Mouse (Mus musculus): ENCODE data around the gene 6330409D20Rik. TPM values are rescaled to one million over a fixed set of nuclear protein-coding genes. Genes with fewer than 3 reads are reported as not detected.
A peak's percentile ranks its signal among the peaks of the same experiment; 100 is the strongest.

6330409D20Rik gene
- total RNA-seq, 2 experiments from 2014 or later: 3.0 to 3.2 TPM

- intact Hi-C loops (cut with DNase I): no loop called here
- no peak for DNase-seq
Measured at GRCm38 (mm10) chr2:32705018-32705417, 35.8 kb downstream of the 6330409D20Rik start.

- DNase-seq: no peak
- intact Hi-C loops (cut with DNase I): no loop called here
Measured at GRCm38 (mm10) chr2:32704021-32704421, 36.8 kb downstream of the 6330409D20Rik start, which contains the start of gene Fpgs. Gene Fpgs (minus strand): TSS chr2:32704145.

GRCm38 (mm10) chr2:32703046-32703445 is 37.8 kb downstream of the 6330409D20Rik start:
- intact Hi-C loops (cut with DNase I): no loop called here

GRCm38 (mm10) chr2:32700966-32701743 is 39.7 kb downstream of the 6330409D20Rik start:
- DNase-seq: no peak
- intact Hi-C loops (cut with DNase I): no loop called here

More at GRCm38 (mm10) chr2:32703046-32703445, 37.8 kb downstream of the 6330409D20Rik start:
- no peak for DNase-seq

- intact Hi-C loops (cut with DNase I): no loop called here
- no peak for DNase-seq
Measured at GRCm38 (mm10) chr2:32699680-32700079, 41.1 kb downstream of the 6330409D20Rik start.

GRCm38 (mm10) chr2:32694691-32695090 is 46.1 kb downstream of the 6330409D20Rik start:
- intact Hi-C loops (cut with DNase I): loop anchor here (5.0 kb wide), 1 partner anchor 112 kb away; no protein-coding TSS in a partner anchor
- DNase-seq: no peak

- DNase-seq: peak; percentile 98
- intact Hi-C loops (cut with DNase I): loop anchor here (5.0 kb wide), 1 partner anchor 112 kb away; no protein-coding TSS in a partner anchor
Measured at GRCm38 (mm10) chr2:32693823-32694411, 46.9 kb downstream of the 6330409D20Rik start.

- DNase-seq: no peak
- intact Hi-C loops (cut with DNase I): loop anchor here (5.0 kb wide), 1 partner anchor 111 kb away; no protein-coding TSS in a partner anchor
Measured at GRCm38 (mm10) chr2:32693282-32693681, 47.5 kb downstream of the 6330409D20Rik start.

- intact Hi-C loops (cut with DNase I): loop anchor here (5.0 kb wide), 1 partner anchor 110 kb away; no protein-coding TSS in a partner anchor
- DNase-seq: no peak
Measured at GRCm38 (mm10) chr2:32692496-32692895, 48.3 kb downstream of the 6330409D20Rik start.

GRCm38 (mm10) chr2:32691041-32691440 is 49.8 kb downstream of the 6330409D20Rik start:
- intact Hi-C loops (cut with DNase I): loop anchor here (5.0 kb wide), 1 partner anchor 109 kb away; no protein-coding TSS in a partner anchor
- no peak for DNase-seq

- DNase-seq: peak; percentile 93
- intact Hi-C loops (cut with DNase I): loop anchor here (5.0 kb wide), 1 partner anchor 57 kb away; no protein-coding TSS in a partner anchor
Measured at GRCm38 (mm10) chr2:32689420-32689819, 51.4 kb downstream of the 6330409D20Rik start.

- no peak for DNase-seq
- intact Hi-C loops (cut with DNase I): loop anchor here (5.0 kb wide), 1 partner anchor 55 kb away; no protein-coding TSS in a partner anchor
Measured at GRCm38 (mm10) chr2:32687562-32687961, 53.3 kb downstream of the 6330409D20Rik start.

GRCm38 (mm10) chr2:32686640-32687039 is 54.2 kb downstream of the 6330409D20Rik start:
- no peak for DNase-seq
- intact Hi-C loops (cut with DNase I): loop anchor here (5.0 kb wide), 1 partner anchor 54 kb away; no protein-coding TSS in a partner anchor

GRCm38 (mm10) chr2:32685807-32686206 is 55.0 kb downstream of the 6330409D20Rik start:
- no peak for DNase-seq
- intact Hi-C loops (cut with DNase I): loop anchor here (5.0 kb wide), 1 partner anchor 54 kb away; no protein-coding TSS in a partner anchor

GRCm38 (mm10) chr2:32684681-32685428 is 56.0 kb downstream of the 6330409D20Rik start:
- intact Hi-C loops (cut with DNase I): loop anchor here (5.0 kb wide), 1 partner anchor 53 kb away; no protein-coding TSS in a partner anchor
- DNase-seq: no peak

- intact Hi-C loops (cut with DNase I): no loop called here
- DNase-seq: no peak
Measured at GRCm38 (mm10) chr2:32683701-32684100, 57.1 kb downstream of the 6330409D20Rik start.

- no peak for DNase-seq
- intact Hi-C loops (cut with DNase I): no loop called here
Measured at GRCm38 (mm10) chr2:32682721-32683417, 57.9 kb downstream of the 6330409D20Rik start.
